Mouse (Mus musculus) hindbrain, embryonic 12.5 days (tissue): ENCODE data around the gene Zbtb7b. TPM values are rescaled to one million over a fixed set of nuclear protein-coding genes. Genes with fewer than 3 reads are reported as not detected.

Source experiments
- ATAC-seq: fragments of 200-750 bp; cut with Nextera tagmentation; 2 replicates; pipeline ENCODE4 v1.8.0; 2017; ENCODE audit warnings: moderate TSS enrichment; ENCODE audit not compliant: low FRiP score
- H3K27ac ChIP-seq: fragments of 300-500 bp; sonication (generic); 2 replicates; pipeline ENCODE4 v1.5.1; 2016; ENCODE audit warnings: mild to moderate bottlenecking
- H3K27me3 ChIP-seq: fragments of 300-500 bp; sonication (generic); 2 replicates; pipeline ENCODE4 v1.6.1; 2016; ENCODE audit warnings: mild to moderate bottlenecking
- H3K36me3 ChIP-seq: fragments of 300-500 bp; sonication (generic); 2 replicates; pipeline ENCODE4 v1.6.1; 2016; ENCODE audit warnings: mild to moderate bottlenecking
- H3K4me1 ChIP-seq: fragments of 300-500 bp; sonication (generic); 2 replicates; pipeline ENCODE4 v1.6.1; 2016
- H3K4me2 ChIP-seq: fragments of 300-500 bp; sonication (generic); replicated peaks from 2 replicates; pipeline ENCODE4 v1.6.1; 2016; ENCODE audit warnings: mild to moderate bottlenecking
- H3K4me3 ChIP-seq: fragments of 300-500 bp; sonication (generic); 2 replicates; pipeline ENCODE4 v1.5.1; 2016; ENCODE audit warnings: mild to moderate bottlenecking
- H3K9ac ChIP-seq: fragments of 300-500 bp; sonication (generic); 2 replicates; pipeline ENCODE4 v1.6.1; 2016; ENCODE audit warnings: mild to moderate bottlenecking, moderate library complexity
- H3K9me3 ChIP-seq: fragments of 300-500 bp; sonication (generic); replicated peaks from 2 replicates; pipeline ENCODE4 v1.6.1; 2016; ENCODE audit warnings: mild to moderate bottlenecking
- WGBS: fragments of 180-500 bp; shearing (Covaris S2); methylation state at CpG from one replicate; pipeline ENCODE4 v1.1.7; 2016; 5-methylcytosine and 5-hydroxymethylcytosine counted together
- polyA plus RNA-seq: library from polyadenylated mRNA; unstranded; fragments of >200 nt; fragmentation: Nextera tagmentation; extraction: Ambion mirVana; gene quantifications from 2 replicates; pipeline ENCODE4 v1.2.1, GENCODE M21; 2016

The Zbtb7b gene
- polyA plus RNA-seq, 1 experiment from 2014 or later: 0.80 TPM

GRCm38 (mm10) chr3:89367338-89367737 lies 27.2 kb downstream of the Zbtb7b start:
- Histone ChIP-seq H3K27me3 (0 out of 2 replicates have a peak, but pooled peaks cover 6% of the 10 kb centered on the region), H3K9ac (no peak overlapping the region), H3K4me1 (no peaks in the 10 kb centered on the region), H3K36me3 (no peaks in the 10 kb centered on the region), H3K9me3 (no peaks in the 10 kb centered on the region), H3K27ac (no peak overlapping the region), H3K4me3 (no peak overlapping the region), H3K4me2 (no peak overlapping the region)
- ATAC-seq: no peak
- WGBS: 67% methylated on average over 11 of the region's 11 CpGs

- Histone ChIP-seq H3K4me1 (no peaks in the 10 kb centered on the region), H3K9me3 (no peaks in the 10 kb centered on the region), H3K27ac (no peak overlapping the region), H3K27me3 (0 out of 2 replicates have a peak, but pooled peaks cover 6% of the 10 kb centered on the region), H3K36me3 (no peaks in the 10 kb centered on the region), H3K4me3 (no peak overlapping the region), H3K9ac (no peak overlapping the region), H3K4me2 (no peak overlapping the region)
- no peak for ATAC-seq
- 75% methylated on average over 20 of the region's 20 CpGs for WGBS
Measured at GRCm38 (mm10) chr3:89365486-89366414, 28.8 kb downstream of the Zbtb7b start.

- H3K27ac ChIP-seq: no peak within 1 kb of the TSS
Measured at GRCm38 (mm10) chr3:89365153-89365485, 29.5 kb downstream of the Zbtb7b start, which contains the start of gene Dcst1. Gene Dcst1 (minus strand): TSS chr3:89365253.

GRCm38 (mm10) chr3:89364631-89365030 lies 29.9 kb downstream of the Zbtb7b start:
- H3K36me3 ChIP-seq: no peaks in the 10 kb centered on the region
- 0 out of 2 replicates have a peak, but pooled peaks cover 6% of the 10 kb centered on the region for H3K27me3 ChIP-seq
- H3K9ac ChIP-seq: no peak overlapping the region
- WGBS: 52% methylated on average over 8 of the region's 8 CpGs
- no peaks in the 10 kb centered on the region for H3K4me1 ChIP-seq
- no peaks in the 10 kb centered on the region for H3K9me3 ChIP-seq
- H3K4me2 ChIP-seq: no peak overlapping the region
- no peak for ATAC-seq
- no peak overlapping the region for H3K4me3 ChIP-seq
- no peak overlapping the region for H3K27ac ChIP-seq

More at GRCm38 (mm10) chr3:89365153-89365485, 29.5 kb downstream of the Zbtb7b start, which contains the start of gene Dcst1:
- Histone ChIP-seq H3K36me3 (no peaks in the 10 kb centered on the region), H3K4me3 (no peak within 1 kb of the TSS), H3K4me2 (no peak within 1 kb of the TSS), H3K9me3 (no peaks in the 10 kb centered on the region), H3K9ac (no peak within 1 kb of the TSS), H3K27me3 (0 out of 2 replicates have a peak, but pooled peaks cover 6% of the 10 kb centered on the region), H3K4me1 (no peaks in the 10 kb centered on the region)
- no peak for ATAC-seq
- WGBS: 83% methylated on average over 11 of the region's 11 CpGs

GRCm38 (mm10) chr3:89361675-89362074 lies 32.9 kb downstream of the Zbtb7b start, which contains the start of gene Dcst2:
Gene Dcst2 (plus strand): TSS chr3:89361975.
- H3K36me3 ChIP-seq: no peaks in the 10 kb centered on the region
- H3K9me3 ChIP-seq: no peaks in the 10 kb centered on the region
- H3K27ac ChIP-seq: no peak within 1 kb of the TSS
- H3K4me2 ChIP-seq: no peak within 1 kb of the TSS
- 88% methylated on average over 7 of the region's 7 CpGs for WGBS
- 0 out of 2 replicates have a peak, but pooled peaks cover 4% of the 10 kb centered on the region for H3K27me3 ChIP-seq
- no peak within 1 kb of the TSS for H3K4me3 ChIP-seq
- no peaks in the 10 kb centered on the region for H3K4me1 ChIP-seq
- no peak for ATAC-seq
- H3K9ac ChIP-seq: no peak within 1 kb of the TSS

GRCm38 (mm10) chr3:89360237-89360636 lies 34.3 kb downstream of the Zbtb7b start:
- no peak overlapping the region for H3K27ac ChIP-seq
- ATAC-seq: no peak

GRCm38 (mm10) chr3:89359630-89360029 lies 34.9 kb downstream of the Zbtb7b start:
- Histone ChIP-seq H3K4me1 (no peaks in the 10 kb centered on the region), H3K27me3 (peaks cover 10% of the 10 kb centered on the region; the same call in 1 of the 2 replicates), H3K9me3 (no peaks in the 10 kb centered on the region), H3K9ac (no peak overlapping the region), H3K4me3 (no peak overlapping the region), H3K4me2 (no peak overlapping the region), H3K27ac (no peak overlapping the region), H3K36me3 (no peaks in the 10 kb centered on the region)
- no peak for ATAC-seq
- WGBS: 64% methylated on average over 6 of the region's 6 CpGs

More at GRCm38 (mm10) chr3:89360237-89360636, 34.3 kb downstream of the Zbtb7b start:
- Histone ChIP-seq H3K27me3 (peaks cover 10% of the 10 kb centered on the region; the same call in 1 of the 2 replicates), H3K9ac (no peak overlapping the region), H3K9me3 (no peaks in the 10 kb centered on the region), H3K4me1 (no peaks in the 10 kb centered on the region), H3K36me3 (no peaks in the 10 kb centered on the region), H3K4me2 (no peak overlapping the region), H3K4me3 (no peak overlapping the region)
- 84% methylated on average over 3 of the region's 3 CpGs for WGBS

GRCm38 (mm10) chr3:89356029-89356428 lies 38.5 kb downstream of the Zbtb7b start:
- Histone ChIP-seq H3K9me3 (no peaks in the 10 kb centered on the region), H3K4me1 (no peaks in the 10 kb centered on the region), H3K9ac (no peak overlapping the region), H3K4me2 (no peak overlapping the region), H3K27ac (no peak overlapping the region), H3K27me3 (peaks cover 23% of the 10 kb centered on the region; the same call in 1 of the 2 replicates), H3K4me3 (no peak overlapping the region), H3K36me3 (no peaks in the 10 kb centered on the region)
- WGBS: 70% methylated on average over 9 of the region's 9 CpGs
- no peak for ATAC-seq

- H3K4me2 ChIP-seq: no peak overlapping the region
- no peaks in the 10 kb centered on the region for H3K9me3 ChIP-seq
- H3K4me1 ChIP-seq: peaks cover 3% of the 10 kb centered on the region
- WGBS: 80% methylated on average over 6 of the region's 6 CpGs
- no peaks in the 10 kb centered on the region for H3K36me3 ChIP-seq
- H3K27me3 ChIP-seq: peaks cover 25% of the 10 kb centered on the region
- H3K9ac ChIP-seq: no peak overlapping the region
- H3K4me3 ChIP-seq: no peak overlapping the region
- H3K27ac ChIP-seq: no peak overlapping the region
- no peak for ATAC-seq
Measured at GRCm38 (mm10) chr3:89355512-89355902, 39.1 kb downstream of the Zbtb7b start.

GRCm38 (mm10) chr3:89354816-89355511 lies 39.6 kb downstream of the Zbtb7b start:
- peak; percentile 31 for ATAC-seq
- H3K27ac ChIP-seq: no peak overlapping the region
- no peak overlapping the region for H3K4me2 ChIP-seq
- peaks cover 29% of the 10 kb centered on the region for H3K27me3 ChIP-seq
- no peaks in the 10 kb centered on the region for H3K36me3 ChIP-seq
- 21% methylated on average over 5 of the region's 5 CpGs for WGBS
- H3K9me3 ChIP-seq: no peaks in the 10 kb centered on the region
- no peak overlapping the region for H3K9ac ChIP-seq
- peaks cover 8% of the 10 kb centered on the region for H3K4me1 ChIP-seq
- no peak overlapping the region for H3K4me3 ChIP-seq

- WGBS: 69% methylated on average over 5 of the region's 5 CpGs
- no peak for ATAC-seq
- H3K27ac ChIP-seq: no peak overlapping the region
- H3K4me2 ChIP-seq: no peak overlapping the region
- no peaks in the 10 kb centered on the region for H3K9me3 ChIP-seq
- no peak overlapping the region for H3K9ac ChIP-seq
- H3K36me3 ChIP-seq: 0 out of 2 replicates have a peak, but pooled peaks cover 1% of the 10 kb centered on the region
- H3K27me3 ChIP-seq: peaks cover 42% of the 10 kb centered on the region
- peaks cover 15% of the 10 kb centered on the region for H3K4me1 ChIP-seq
- H3K4me3 ChIP-seq: no peak overlapping the region
Measured at GRCm38 (mm10) chr3:89351271-89351670, 43.3 kb downstream of the Zbtb7b start.

GRCm38 (mm10) chr3:89349869-89350501 lies 44.6 kb downstream of the Zbtb7b start, which contains the start of gene Adam15:
Gene Adam15 (minus strand): TSS chr3:89349996.
- H3K4me1 ChIP-seq: peaks cover 15% of the 10 kb centered on the region
- H3K27me3 ChIP-seq: peaks cover 39% of the 10 kb centered on the region
- ATAC-seq: peak; percentile 93
- no peaks in the 10 kb centered on the region for H3K9me3 ChIP-seq
- H3K4me2 ChIP-seq: peak within 1 kb of the TSS; percentile 94
- H3K9ac ChIP-seq: peak within 1 kb of the TSS; percentile 64
- H3K27ac ChIP-seq: peak within 1 kb of the TSS; percentile 78
- 0 out of 2 replicates have a peak, but pooled peaks cover 7% of the 10 kb centered on the region for H3K36me3 ChIP-seq
- peak within 1 kb of the TSS; percentile 60 for H3K4me3 ChIP-seq
- WGBS: 1% methylated on average over 56 of the region's 59 CpGs
